Mouse (Mus musculus) ES-E14 (cell line): ENCODE results near the gene Clasp1.

Experiments
- MAFK ChIP-seq: IDR thresholded peaks from 2 replicates; pipeline ENCODE4 v1.6.1; 2014; ENCODE audit warnings: mild to moderate bottlenecking, low read depth, low read length, inconsistent platforms; ENCODE audit not compliant: insufficient read depth
- ZNF384 ChIP-seq: IDR thresholded peaks from 2 replicates; pipeline ENCODE4 v1.6.1; 2012; ENCODE audit warnings: low read depth, low read length, inconsistent platforms

- TF ChIP-seq ZNF384 (no peak), MAFK (no peak)
Observed at GRCm38 (mm10) chr1:118403440-118403839, 14.6 kb downstream of the Clasp1 start.
